Mouse (Mus musculus): ENCODE measurements at regions not wholly inside any gene's neighbourhood (a gene's known extent, or its start where the extent isn't known, plus 50 kb on each side); places are given as distances from the start of the nearest gene placed in this dataset.

- ATAC-seq (ENCODE audit: insufficient read depth) (no peak), DNase-seq (no peak)
- WGBS: 77% methylated on average over 8 of the region's 8 CpGs
- H3K9me3 ChIP-seq (ENCODE audit: low read depth, low read length): no peaks in the 10 kb centered on the region
- H3K36me3 ChIP-seq (ENCODE audit: insufficient read depth): no peaks in the 10 kb centered on the region
- TF ChIP-seq CTCF (IDR thresholded peaks at IDR 0.05; ENCODE audit: low read depth): no peak
- no peaks in the 10 kb centered on the region for H3K27me3 ChIP-seq (ENCODE audit: insufficient read depth, low read length)
- no peak overlapping the region for H3K27ac ChIP-seq (ENCODE audit: low read depth)
- no peak overlapping the region for H3K9ac ChIP-seq
- no peak overlapping the region for H3K4me2 ChIP-seq
- H3K4me1 ChIP-seq (ENCODE audit: insufficient read depth): no peaks in the 10 kb centered on the region
- no peak overlapping the region for H3K4me3 ChIP-seq (ENCODE audit: low read depth, low read length)
These were observed 150.3 kb upstream of the Cdh4 start for GRCm38 (mm10) chr2:179291958-179292357.

GRCm38 (mm10) chr2:179292566-179292965, 149.7 kb upstream of the Cdh4 start:
- no peak overlapping the region for H3K9ac ChIP-seq
- no peaks in the 10 kb centered on the region for H3K36me3 ChIP-seq (ENCODE audit: insufficient read depth)
- H3K4me1 ChIP-seq (ENCODE audit: insufficient read depth): no peaks in the 10 kb centered on the region
- H3K4me2 ChIP-seq: no peak overlapping the region
- H3K27ac ChIP-seq (ENCODE audit: low read depth): no peak overlapping the region
- ATAC-seq (ENCODE audit: insufficient read depth) (no peak), DNase-seq (no peak)
- no peak for TF ChIP-seq CTCF (IDR thresholded peaks at IDR 0.05; ENCODE audit: low read depth)
- H3K9me3 ChIP-seq (ENCODE audit: low read depth, low read length): no peaks in the 10 kb centered on the region
- no peak overlapping the region for H3K4me3 ChIP-seq (ENCODE audit: low read depth, low read length)
- H3K27me3 ChIP-seq (ENCODE audit: insufficient read depth, low read length): no peaks in the 10 kb centered on the region
- 38% methylated on average over 4 of the region's 4 CpGs for WGBS

DNA sequence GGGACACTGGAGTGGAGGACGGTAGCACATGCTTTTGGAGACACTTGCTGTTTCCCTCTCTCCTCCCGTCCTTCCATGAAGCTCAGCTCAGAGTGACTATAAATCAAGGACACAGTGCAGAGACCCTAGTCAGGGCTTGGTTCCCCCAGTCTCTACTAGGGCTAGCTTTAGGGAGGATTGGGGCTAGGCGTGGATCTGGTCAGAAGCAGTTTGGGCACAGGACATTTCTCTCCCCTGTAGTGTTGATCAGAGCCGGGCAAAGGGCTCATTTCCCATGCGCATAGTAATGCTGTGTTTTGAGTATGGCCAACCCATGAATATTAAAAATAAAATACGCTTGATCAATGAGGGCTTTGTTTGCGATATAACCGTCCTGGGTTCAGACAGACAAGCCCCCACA, 149.1 kb upstream of the Cdh4 start:
- WGBS: 71% methylated on average over 8 of the region's 8 CpGs
- ATAC-seq (ENCODE audit: insufficient read depth): no peak
- no peaks in the 10 kb centered on the region for H3K4me1 ChIP-seq (ENCODE audit: insufficient read depth)

DNA sequence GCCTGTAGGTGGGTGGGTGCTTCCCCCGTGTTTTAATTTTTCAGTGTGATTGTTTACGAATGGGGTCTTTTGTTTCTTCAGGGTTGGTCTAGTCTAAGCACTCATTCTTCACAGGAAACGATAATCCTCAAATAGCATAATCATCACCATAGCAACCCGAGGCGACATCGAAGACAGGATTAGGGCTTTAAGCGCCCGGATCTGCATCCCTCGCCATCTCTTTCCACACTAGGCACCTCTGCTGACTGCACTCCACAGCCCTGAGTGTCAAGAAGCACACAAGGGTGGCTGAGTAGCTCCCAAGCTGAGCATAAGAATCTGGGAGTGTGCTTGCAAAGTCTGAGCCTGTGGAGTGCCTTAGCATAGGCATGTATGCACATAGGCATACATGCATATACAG, 145.2 kb upstream of the Cdh4 start:
- H3K36me3 ChIP-seq (ENCODE audit: insufficient read depth): no peaks in the 10 kb centered on the region
- no peak overlapping the region for H3K9ac ChIP-seq
- H3K9me3 ChIP-seq (ENCODE audit: low read depth, low read length): no peaks in the 10 kb centered on the region
- H3K27me3 ChIP-seq (ENCODE audit: insufficient read depth, low read length): no peaks in the 10 kb centered on the region
- ATAC-seq (ENCODE audit: insufficient read depth) (no peak), DNase-seq (no peak)
- TF ChIP-seq CTCF (IDR thresholded peaks at IDR 0.05; ENCODE audit: low read depth): no peak
- no peak overlapping the region for H3K27ac ChIP-seq (ENCODE audit: low read depth)
- H3K4me3 ChIP-seq (ENCODE audit: low read depth, low read length): no peak overlapping the region
- no peak overlapping the region for H3K4me2 ChIP-seq
- WGBS: 53% methylated on average over 9 of the region's 9 CpGs
- H3K4me1 ChIP-seq (ENCODE audit: insufficient read depth): no peaks in the 10 kb centered on the region

More for the DNA sequence above, 149.1 kb upstream of the Cdh4 start:
- no peak overlapping the region for H3K4me2 ChIP-seq
- TF ChIP-seq CTCF (IDR thresholded peaks at IDR 0.05; ENCODE audit: low read depth): no peak
- no peaks in the 10 kb centered on the region for H3K36me3 ChIP-seq (ENCODE audit: insufficient read depth)
- H3K27me3 ChIP-seq (ENCODE audit: insufficient read depth, low read length): no peaks in the 10 kb centered on the region
- H3K9ac ChIP-seq: no peak overlapping the region
- H3K9me3 ChIP-seq (ENCODE audit: low read depth, low read length): no peaks in the 10 kb centered on the region
- H3K4me3 ChIP-seq (ENCODE audit: low read depth, low read length): no peak overlapping the region
- no peak for DNase-seq
- H3K27ac ChIP-seq (ENCODE audit: low read depth): no peak overlapping the region

DNA sequence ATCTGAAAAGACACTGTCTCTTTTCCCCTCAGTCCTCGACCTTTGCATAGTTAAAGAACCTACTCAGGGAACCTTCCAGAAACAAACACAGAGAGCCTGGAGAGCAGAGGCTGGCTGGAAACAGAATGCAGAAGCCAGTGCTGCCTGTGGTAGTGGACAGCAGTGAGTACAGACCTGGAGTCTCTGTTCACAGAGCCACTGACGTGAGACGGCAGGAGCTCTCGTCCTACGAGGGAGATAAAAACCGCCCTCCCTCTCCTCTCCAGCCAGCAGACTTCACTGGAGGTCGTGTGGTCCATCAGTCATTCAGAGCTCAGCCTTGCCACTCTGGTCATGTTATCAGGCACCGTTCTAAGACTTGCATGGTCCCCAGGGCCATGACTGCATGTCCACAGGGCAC, 138.5 kb upstream of the Cdh4 start:
- 8% methylated on average over 8 of the region's 8 CpGs for WGBS
- Histone ChIP-seq H3K4me3 (ENCODE audit: low read depth, low read length) (no peak overlapping the region), H3K27ac (ENCODE audit: low read depth) (no peak overlapping the region), H3K36me3 (ENCODE audit: insufficient read depth) (no peaks in the 10 kb centered on the region), H3K4me1 (ENCODE audit: insufficient read depth) (no peaks in the 10 kb centered on the region), H3K9me3 (ENCODE audit: low read depth, low read length) (no peaks in the 10 kb centered on the region), H3K27me3 (ENCODE audit: insufficient read depth, low read length) (no peaks in the 10 kb centered on the region), H3K4me2 (no peak overlapping the region), H3K9ac (no peak overlapping the region)
- DNase-seq (no peak), ATAC-seq (ENCODE audit: insufficient read depth) (no peak)
- no peak for TF ChIP-seq CTCF (IDR thresholded peaks at IDR 0.05; ENCODE audit: low read depth)

DNA sequence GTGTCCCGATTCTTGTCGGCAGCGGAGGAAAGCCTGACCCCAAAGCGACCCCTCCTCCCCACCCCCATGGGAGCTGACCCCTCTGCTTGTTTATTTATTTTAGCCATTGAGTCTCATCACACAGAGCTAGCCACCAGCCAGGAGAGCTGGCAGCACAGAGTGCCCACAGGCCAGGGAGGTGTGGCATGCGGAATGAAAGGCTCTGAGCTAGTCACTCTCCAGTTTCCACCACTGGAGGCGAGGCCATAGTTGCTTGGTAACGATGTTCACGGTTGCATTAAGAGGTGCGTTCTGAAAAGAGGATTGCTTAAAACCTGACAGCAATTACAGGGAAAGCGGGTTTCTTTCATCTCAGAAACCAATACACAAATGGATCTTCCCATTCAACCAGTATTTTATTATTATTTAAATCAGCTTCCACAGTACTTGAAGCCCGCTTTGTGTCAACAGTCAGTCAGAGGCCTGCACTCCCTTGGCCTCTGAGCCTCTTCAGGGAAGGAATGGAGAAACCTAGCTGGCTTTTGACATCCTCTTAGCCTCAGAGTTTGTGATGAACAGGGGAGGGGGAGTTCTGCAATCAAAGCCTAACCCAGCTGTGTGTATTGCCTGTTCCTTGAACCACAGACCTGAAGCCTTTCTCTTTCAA, 134.8 kb upstream of the Cdh4 start:
- Histone ChIP-seq H3K4me1 (ENCODE audit: insufficient read depth) (no peaks in the 10 kb centered on the region), H3K27ac (ENCODE audit: low read depth) (no peak overlapping the region), H3K4me2 (no peak overlapping the region), H3K27me3 (ENCODE audit: insufficient read depth, low read length) (no peaks in the 10 kb centered on the region), H3K36me3 (ENCODE audit: insufficient read depth) (no peaks in the 10 kb centered on the region), H3K9me3 (ENCODE audit: low read depth, low read length) (no peaks in the 10 kb centered on the region), H3K4me3 (ENCODE audit: low read depth, low read length) (no peak overlapping the region), H3K9ac (no peak overlapping the region)
- peak; percentile 16 for DNase-seq
- TF ChIP-seq CTCF (IDR thresholded peaks at IDR 0.05; ENCODE audit: low read depth): no peak
- peak; percentile 60; the same call in 1 of the 2 replicates for ATAC-seq (ENCODE audit: insufficient read depth)
- WGBS: 14% methylated on average over 11 of the region's 11 CpGs

- H3K27ac ChIP-seq (ENCODE audit: low read depth): no peak overlapping the region
- no peaks in the 10 kb centered on the region for H3K36me3 ChIP-seq (ENCODE audit: insufficient read depth)
- no peaks in the 10 kb centered on the region for H3K9me3 ChIP-seq (ENCODE audit: low read depth, low read length)
- DNase-seq: no peak
- H3K27me3 ChIP-seq (ENCODE audit: insufficient read depth, low read length): no peaks in the 10 kb centered on the region
- 30% methylated on average over 3 of the region's 3 CpGs for WGBS
- H3K9ac ChIP-seq: no peak overlapping the region
- H3K4me2 ChIP-seq: no peak overlapping the region
- H3K4me3 ChIP-seq (ENCODE audit: low read depth, low read length): no peak overlapping the region
- peak; percentile 41; the same call in 1 of the 2 replicates for ATAC-seq (ENCODE audit: insufficient read depth)
- no peak for TF ChIP-seq CTCF (IDR thresholded peaks at IDR 0.05; ENCODE audit: low read depth)
- no peaks in the 10 kb centered on the region for H3K4me1 ChIP-seq (ENCODE audit: insufficient read depth)
These were observed 134.3 kb upstream of the Cdh4 start for GRCm38 (mm10) chr2:179307932-179308303.

- ATAC-seq (ENCODE audit: insufficient read depth) (no peak), DNase-seq (no peak)
- no peak overlapping the region for H3K4me2 ChIP-seq
- no peaks in the 10 kb centered on the region for H3K9me3 ChIP-seq (ENCODE audit: low read depth, low read length)
- no peak overlapping the region for H3K4me3 ChIP-seq (ENCODE audit: low read depth, low read length)
- H3K36me3 ChIP-seq (ENCODE audit: insufficient read depth): no peaks in the 10 kb centered on the region
- TF ChIP-seq CTCF (IDR thresholded peaks at IDR 0.05; ENCODE audit: low read depth): no peak
- 76% methylated on average over 6 of the region's 6 CpGs for WGBS
- H3K27ac ChIP-seq (ENCODE audit: low read depth): no peak overlapping the region
- no peaks in the 10 kb centered on the region for H3K27me3 ChIP-seq (ENCODE audit: insufficient read depth, low read length)
- H3K4me1 ChIP-seq (ENCODE audit: insufficient read depth): no peaks in the 10 kb centered on the region
- no peak overlapping the region for H3K9ac ChIP-seq
These were observed 124.2 kb upstream of the Cdh4 start for GRCm38 (mm10) chr2:179318046-179318445.
